Mouse (Mus musculus) brown adipose tissue, adult 24 weeks (tissue): Measurements from ENCODE around the gene Dctn2. TPM values are rescaled to one million over a fixed set of nuclear protein-coding genes. Genes with fewer than 3 reads are reported as not detected.

Experiments
- H3K27ac ChIP-seq: fragments of 200-500 bp; replicated peaks from 2 replicates; pipeline ENCODE4 v1.5.1; 2012; ENCODE audit warnings: low read depth, mild to moderate bottlenecking, low read length
- H3K4me1 ChIP-seq: fragments of 200-500 bp; 2 replicates; pipeline ENCODE4 v1.6.1; 2012; ENCODE audit warnings: low read length, mixed read lengths; ENCODE audit not compliant: control insufficient read depth, insufficient read depth, insufficient read length
- H3K4me3 ChIP-seq: fragments of 200-500 bp; 2 replicates; pipeline ENCODE4 v1.5.1; 2012; ENCODE audit warnings: low read depth, mild to moderate bottlenecking, low read length, moderate library complexity; ENCODE audit not compliant: insufficient read depth
- polyA plus RNA-seq: library from polyadenylated mRNA; stranded (reverse); fragments of >200 nt; gene quantifications from 2 replicates; pipeline ENCODE4 v1.2.4, GENCODE M21; 2012; ENCODE audit not compliant: missing spikeins, insufficient read depth, insufficient read length

The Dctn2 gene
- 100 and 102 TPM in 2 replicates for polyA plus RNA-seq

GRCm38 (mm10) chr10:127266112-127267091 is at the start of gene Dctn2:
TSS of gene Dctn2 (plus strand) at chr10:127266368.
- Histone ChIP-seq H3K4me3 (peak within 1 kb of the TSS; percentile 86), H3K4me1 (peaks cover 7% of the 10 kb centered on the region), H3K27ac (peak within 1 kb of the TSS; percentile 83)

GRCm38 (mm10) chr10:127216456-127216855 is 49.7 kb upstream of the Dctn2 start:
- no peak overlapping the region for H3K4me3 ChIP-seq
- H3K4me1 ChIP-seq = no peaks in the 10 kb centered on the region
- H3K27ac ChIP-seq = no peak overlapping the region

GRCm38 (mm10) chr10:127217177-127217576 is 49.0 kb upstream of the Dctn2 start:
- Histone ChIP-seq H3K4me1 (no peaks in the 10 kb centered on the region), H3K27ac (no peak overlapping the region), H3K4me3 (no peak overlapping the region)

GRCm38 (mm10) chr10:127218339-127218738 is 47.8 kb upstream of the Dctn2 start:
- H3K4me3 ChIP-seq = no peak overlapping the region
- H3K4me1 ChIP-seq = no peaks in the 10 kb centered on the region
- no peak overlapping the region for H3K27ac ChIP-seq

GRCm38 (mm10) chr10:127225213-127225612 is 41.0 kb upstream of the Dctn2 start:
- Histone ChIP-seq H3K27ac (no peak overlapping the region), H3K4me3 (no peak overlapping the region), H3K4me1 (no peaks in the 10 kb centered on the region)

- Histone ChIP-seq H3K4me1 (no peaks in the 10 kb centered on the region), H3K4me3 (no peak overlapping the region), H3K27ac (no peak overlapping the region)
Measured at GRCm38 (mm10) chr10:127225732-127226131, 40.4 kb upstream of the Dctn2 start.

GRCm38 (mm10) chr10:127226318-127226895 is 39.8 kb upstream of the Dctn2 start:
- Histone ChIP-seq H3K4me1 (no peaks in the 10 kb centered on the region), H3K27ac (no peak overlapping the region), H3K4me3 (no peak overlapping the region)

- H3K4me3 ChIP-seq = no peak overlapping the region
- H3K27ac ChIP-seq = no peak overlapping the region
- no peaks in the 10 kb centered on the region for H3K4me1 ChIP-seq
Measured at GRCm38 (mm10) chr10:127227163-127227562, 39.0 kb upstream of the Dctn2 start.

GRCm38 (mm10) chr10:127228897-127229296 is 37.3 kb upstream of the Dctn2 start:
- Histone ChIP-seq H3K4me1 (no peaks in the 10 kb centered on the region), H3K4me3 (no peak overlapping the region), H3K27ac (no peak overlapping the region)

- H3K4me3 ChIP-seq = no peak overlapping the region
- H3K27ac ChIP-seq = no peak overlapping the region
- H3K4me1 ChIP-seq = no peaks in the 10 kb centered on the region
Measured at GRCm38 (mm10) chr10:127230693-127231092, 35.5 kb upstream of the Dctn2 start.

GRCm38 (mm10) chr10:127231741-127232140 is 34.4 kb upstream of the Dctn2 start:
- Histone ChIP-seq H3K27ac (no peak overlapping the region), H3K4me1 (no peaks in the 10 kb centered on the region)

GRCm38 (mm10) chr10:127233141-127233540 is 33.0 kb upstream of the Dctn2 start:
- Histone ChIP-seq H3K4me1 (no peaks in the 10 kb centered on the region), H3K27ac (no peak overlapping the region), H3K4me3 (no peak overlapping the region)

More at GRCm38 (mm10) chr10:127231741-127232140, 34.4 kb upstream of the Dctn2 start:
- H3K4me3 ChIP-seq = no peak overlapping the region

- Histone ChIP-seq H3K27ac (no peak overlapping the region), H3K4me3 (no peak overlapping the region), H3K4me1 (no peaks in the 10 kb centered on the region)
Measured at GRCm38 (mm10) chr10:127236541-127236940, 29.6 kb upstream of the Dctn2 start.

- no peak overlapping the region for H3K4me3 ChIP-seq
- H3K4me1 ChIP-seq = no peaks in the 10 kb centered on the region
- no peak overlapping the region for H3K27ac ChIP-seq
Measured at GRCm38 (mm10) chr10:127238241-127238824, 27.8 kb upstream of the Dctn2 start.

GRCm38 (mm10) chr10:127250810-127251209 is 15.4 kb upstream of the Dctn2 start:
- Histone ChIP-seq H3K4me1 (no peaks in the 10 kb centered on the region), H3K4me3 (no peak overlapping the region), H3K27ac (no peak overlapping the region)
